12 mouse cellular contexts compared by ENCODE assay signal in genomic region chr5:30878616-30879015, GRCm38 (mm10). TPM values are rescaled to one million over a fixed set of nuclear protein-coding genes. Genes with fewer than 3 reads are reported as not detected.
DNase-seq lines count a peak whose midpoint lies in the region; ATAC-seq and TF ChIP-seq lines count a peak whose summit lies in the region.
"Had no signal": no experiment of that assay in that cellular context is flagged by ENCODE, and none has a peak within 500 bp of the region (broad histone marks: within the 10 kb centered on the region; RNA-seq: fewer than 3 reads in every experiment).

No protein-coding gene starts in this region.

- ATAC-seq in stomach, embryonic 15.5 days (ENCODE audit: insufficient read depth, low FRiP score, low read depth), result 0 out of 2 replicates have a peak, but pooled peaks have one; percentile 40
- no peak for ATAC-seq in midbrain, embryonic 11.5 days (ENCODE audit: low FRiP score)

- H3K4me3 ChIP-seq in layer of hippocampus, adult 2 months, result no peak overlapping the region
- H3K4me3 ChIP-seq in stomach, embryonic 15.5 days (replicated peaks), result no peak overlapping the region
- no peak overlapping the region for H3K4me3 ChIP-seq in midbrain, embryonic 11.5 days (ENCODE audit: low read depth, low read length)
- H3K4me3 ChIP-seq: heart, embryonic 10.5 days; hindbrain, embryonic 15.5 days had no signal

- H3K27ac ChIP-seq in layer of hippocampus, adult 2 months, result no peak overlapping the region
- H3K27ac ChIP-seq in stomach, embryonic 15.5 days, result 0 out of 2 replicates have a peak overlapping the region, but pooled peaks have one; percentile 31
- H3K27ac ChIP-seq in midbrain, embryonic 11.5 days (ENCODE audit: low read depth, low read length), result no peak overlapping the region
- H3K27ac ChIP-seq: heart, embryonic 10.5 days; hindbrain, embryonic 15.5 days had no signal

- no peaks in the 10 kb centered on the region for H3K27me3 ChIP-seq in stomach, embryonic 15.5 days (replicated peaks)
- no peaks in the 10 kb centered on the region for H3K27me3 ChIP-seq in midbrain, embryonic 11.5 days (ENCODE audit: control insufficient read depth, insufficient read depth, low read length)
- H3K27me3 ChIP-seq: hindbrain, embryonic 15.5 days had no signal

- H3K36me3 ChIP-seq in stomach, embryonic 15.5 days, result peaks cover 33% of the 10 kb centered on the region
- peaks cover 25% of the 10 kb centered on the region for H3K36me3 ChIP-seq in midbrain, embryonic 11.5 days (ENCODE audit: control insufficient read depth, insufficient read depth, low read length)

- DNase-seq in layer of hippocampus, adult 2 months (ENCODE audit: low spot score in 2 of 2), result peak; percentile 45 to 73
- DNase-seq in layer of hippocampus, postnatal 25 days (ENCODE audit: extremely low spot score in 1 of 2, low spot score in 1 of 2), result no peak
- DNase-seq in brain, embryonic 18.5 days (ENCODE audit: low read depth, low spot score), result peak; percentile 59
- peak; percentile 69 for DNase-seq in forelimb bud, embryonic 11.5 days (ENCODE audit: low read depth, low spot score)
- no peak for DNase-seq in midbrain, embryonic 11.5 days (ENCODE audit: low spot score, missing footprints)
- DNase-seq in adrenal gland, postnatal 14 days, result no peak
- DNase-seq: kidney, postnatal 25 days; liver; thymus, postnatal 4 days had no signal

- 30% methylated on average over 6 of the region's 6 CpGs for WGBS in stomach, embryonic 15.5 days
- 67% methylated on average over 6 of the region's 6 CpGs for WGBS in midbrain, embryonic 11.5 days

- no peak overlapping the region for H3K4me2 ChIP-seq in stomach, embryonic 15.5 days
- H3K4me2 ChIP-seq in midbrain, embryonic 11.5 days, result no peak overlapping the region
- H3K4me2 ChIP-seq: hindbrain, embryonic 15.5 days had no signal

- H3K4me1 ChIP-seq in stomach, embryonic 15.5 days, result no peaks in the 10 kb centered on the region
- H3K4me1 ChIP-seq in midbrain, embryonic 11.5 days (ENCODE audit: control insufficient read depth, insufficient read depth, low read length), result no peaks in the 10 kb centered on the region
- H3K4me1 ChIP-seq: heart, embryonic 10.5 days; hindbrain, embryonic 15.5 days had no signal

- H3K9me3 ChIP-seq in stomach, embryonic 15.5 days, result no peaks in the 10 kb centered on the region
- no peaks in the 10 kb centered on the region for H3K9me3 ChIP-seq in midbrain, embryonic 11.5 days (ENCODE audit: control insufficient read depth, low read length)
- H3K9me3 ChIP-seq: heart, embryonic 10.5 days; hindbrain, embryonic 15.5 days had no signal

- no peak for TF ChIP-seq CTCF in layer of hippocampus, adult 2 months (conservative IDR thresholded peaks at IDR 0.05)

- no peak overlapping the region for H3K9ac ChIP-seq in stomach, embryonic 15.5 days
- no peak overlapping the region for H3K9ac ChIP-seq in midbrain, embryonic 11.5 days (ENCODE audit: low read length)
- H3K9ac ChIP-seq: hindbrain, embryonic 15.5 days had no signal

RNA-seq across cellular contexts. Expression of gene Agbl5, which starts 9.9 kb away (rescaled TPM):
- 10 to 100 TPM; 12.2 to 15.5 TPM for total RNA-seq in layer of hippocampus, adult 2 months (2021)
- 10 to 100 TPM; 13.0 to 14.5 TPM for total RNA-seq in layer of hippocampus, postnatal 25 days (2021)
- 15.9 and 23.1 TPM in 2 replicates for polyA plus RNA-seq in stomach, embryonic 15.5 days (2015; fragmentation: Nextera tagmentation; extraction: Ambion mirVana)
- polyA plus RNA-seq in midbrain, embryonic 11.5 days (2014; fragmentation: Nextera tagmentation; extraction: Ambion mirVana), result 22.0 and 22.3 TPM in 2 replicates
- total RNA-seq in adrenal gland, postnatal 14 days (2021), result 10.4 and 11.7 TPM in 2 replicates

RNA-seq across cellular contexts. Expression of gene Tmem214, which starts 10.8 kb away (rescaled TPM):
- total RNA-seq in layer of hippocampus, adult 2 months (2021), result 10 to 100 TPM; 60.8 to 63.2 TPM
- total RNA-seq in layer of hippocampus, postnatal 25 days (2021), result 10 to 100 TPM; 60.4 to 60.8 TPM
- polyA plus RNA-seq in stomach, embryonic 15.5 days (2015; fragmentation: Nextera tagmentation; extraction: Ambion mirVana), result 86.3 and 94.0 TPM in 2 replicates
- 32.5 and 35.4 TPM in 2 replicates for polyA plus RNA-seq in midbrain, embryonic 11.5 days (2014; fragmentation: Nextera tagmentation; extraction: Ambion mirVana)
- 48.5 and 55.1 TPM in 2 replicates for total RNA-seq in adrenal gland, postnatal 14 days (2021)

RNA-seq across cellular contexts. Expression of gene Ost4, which starts 29.0 kb away (rescaled TPM):
- total RNA-seq in layer of hippocampus, adult 2 months (2021), result 10 to 100 TPM; 91.5 to 93.8 TPM
- total RNA-seq in layer of hippocampus, postnatal 25 days (2021), result 100 to 1,000 TPM in 1 of 2 experiments, 10 to 100 TPM in 1; 92.7 to 101 TPM
- polyA plus RNA-seq in stomach, embryonic 15.5 days (2015; fragmentation: Nextera tagmentation; extraction: Ambion mirVana), result 443 and 450 TPM in 2 replicates
- polyA plus RNA-seq in midbrain, embryonic 11.5 days (2014; fragmentation: Nextera tagmentation; extraction: Ambion mirVana), result 340 and 376 TPM in 2 replicates
- total RNA-seq in adrenal gland, postnatal 14 days (2021), result 210 and 212 TPM in 2 replicates

RNA-seq across cellular contexts. Expression of gene Emilin1, which starts 34.6 kb away (rescaled TPM):
- 1 to 10 TPM; 2.0 TPM for total RNA-seq in layer of hippocampus, adult 2 months (2021)
- total RNA-seq in layer of hippocampus, postnatal 25 days (2021), result 1 to 10 TPM; 2.5 to 3.4 TPM
- polyA plus RNA-seq in stomach, embryonic 15.5 days (2015; fragmentation: Nextera tagmentation; extraction: Ambion mirVana), result 252 and 255 TPM in 2 replicates
- 28.1 and 30.3 TPM in 2 replicates for polyA plus RNA-seq in midbrain, embryonic 11.5 days (2014; fragmentation: Nextera tagmentation; extraction: Ambion mirVana)
- 46.2 and 51.0 TPM in 2 replicates for total RNA-seq in adrenal gland, postnatal 14 days (2021)

RNA-seq across cellular contexts. Expression of gene Khk, which starts 42.6 kb away (rescaled TPM):
- 10 to 100 TPM; 17.0 to 17.7 TPM for total RNA-seq in layer of hippocampus, adult 2 months (2021)
- total RNA-seq in layer of hippocampus, postnatal 25 days (2021), result 10 to 100 TPM; 12.3 to 15.5 TPM
- 21.0 and 25.5 TPM in 2 replicates for polyA plus RNA-seq in stomach, embryonic 15.5 days (2015; fragmentation: Nextera tagmentation; extraction: Ambion mirVana)
- 4.6 and 6.9 TPM in 2 replicates for polyA plus RNA-seq in midbrain, embryonic 11.5 days (2014; fragmentation: Nextera tagmentation; extraction: Ambion mirVana)
- total RNA-seq in adrenal gland, postnatal 14 days (2021), result 48.4 and 70.5 TPM in 2 replicates

Comparison
In these comparisons a context has a peak if more than half of its experiments do, and no peak if none do; other contexts are left out.
1. DNase-seq: peak in layer of hippocampus, adult 2 months (2 of 2), brain, embryonic 18.5 days (single experiment) and forelimb bud, embryonic 11.5 days (single experiment); none in layer of hippocampus, postnatal 25 days (0 of 2), midbrain, embryonic 11.5 days (single experiment) and adrenal gland, postnatal 14 days (single experiment).